Mouse (Mus musculus): ENCODE data around the gene Epn2. TPM values are rescaled to one million over a fixed set of nuclear protein-coding genes. Genes with fewer than 3 reads are reported as not detected.

Gene Epn2
- polyA plus RNA-seq (2015; fragmentation: Illumina TruSeq; extraction: RNeasy Lipid Tissue Mini Kit (QIAGEN cat#74804); ENCODE audit: insufficient read depth, low read depth, low replicate concordance), result 7.1 TPM

GRCm38 (mm10) chr11:61578983-61579877, at the start of gene Epn2:
Epn2 (minus strand) TSS chr11:61579687.

GRCm38 (mm10) chr11:61504713-61505257, 74.7 kb downstream of the Epn2 start, which contains the start of gene B9d1:
B9d1 (plus strand) TSS chr11:61505144.

GRCm38 (mm10) chr11:61494129-61494997, 85.1 kb downstream of the Epn2 start, which contains the start of gene Mapk7:
Mapk7 (minus strand) TSS chr11:61494406.

GRCm38 (mm10) chr11:61484613-61485540, 94.6 kb downstream of the Epn2 start, which contains the start of gene Mfap4:
Mfap4 (plus strand) TSS chr11:61485431.

Other genes with a start within 250 kb of the Epn2 start
- not detected for gene Slc47a2, start 236.8 kb downstream of the Epn2 start, polyA plus RNA-seq (2015; fragmentation: Illumina TruSeq; extraction: RNeasy Lipid Tissue Mini Kit (QIAGEN cat#74804); ENCODE audit: insufficient read depth, low read depth, low replicate concordance)
- gene Slc47a1, start 201.3 kb downstream of the Epn2 start, polyA plus RNA-seq (2015; fragmentation: Illumina TruSeq; extraction: RNeasy Lipid Tissue Mini Kit (QIAGEN cat#74804); ENCODE audit: insufficient read depth, low read depth, low replicate concordance), result not detected
- 1.7 TPM for gene Rnf112, start 125.6 kb downstream of the Epn2 start, polyA plus RNA-seq (2015; fragmentation: Illumina TruSeq; extraction: RNeasy Lipid Tissue Mini Kit (QIAGEN cat#74804); ENCODE audit: insufficient read depth, low read depth, low replicate concordance)
- gene Mfap4, start 94.3 kb downstream of the Epn2 start, polyA plus RNA-seq (2015; fragmentation: Illumina TruSeq; extraction: RNeasy Lipid Tissue Mini Kit (QIAGEN cat#74804); ENCODE audit: insufficient read depth, low read depth, low replicate concordance), result 5.2 TPM
- 5.6 TPM for gene Mapk7, start 85.3 kb downstream of the Epn2 start, polyA plus RNA-seq (2015; fragmentation: Illumina TruSeq; extraction: RNeasy Lipid Tissue Mini Kit (QIAGEN cat#74804); ENCODE audit: insufficient read depth, low read depth, low replicate concordance)
- gene B9d1, start 74.5 kb downstream of the Epn2 start, polyA plus RNA-seq (2015; fragmentation: Illumina TruSeq; extraction: RNeasy Lipid Tissue Mini Kit (QIAGEN cat#74804); ENCODE audit: insufficient read depth, low read depth, low replicate concordance), result 5.1 TPM
- gene Grap, start 73.6 kb upstream of the Epn2 start, polyA plus RNA-seq (2015; fragmentation: Illumina TruSeq; extraction: RNeasy Lipid Tissue Mini Kit (QIAGEN cat#74804); ENCODE audit: insufficient read depth, low read depth, low replicate concordance), result 3.5 TPM
- gene Fam83g, start 104.4 kb upstream of the Epn2 start, polyA plus RNA-seq (2015; fragmentation: Illumina TruSeq; extraction: RNeasy Lipid Tissue Mini Kit (QIAGEN cat#74804); ENCODE audit: insufficient read depth, low read depth, low replicate concordance), result 1.3 TPM
- gene Slc5a10, start 141.1 kb upstream of the Epn2 start, polyA plus RNA-seq (2015; fragmentation: Illumina TruSeq; extraction: RNeasy Lipid Tissue Mini Kit (QIAGEN cat#74804); ENCODE audit: insufficient read depth, low read depth, low replicate concordance), result not detected
- 4.5 TPM for gene Prpsap2, start 182.4 kb upstream of the Epn2 start, polyA plus RNA-seq (2015; fragmentation: Illumina TruSeq; extraction: RNeasy Lipid Tissue Mini Kit (QIAGEN cat#74804); ENCODE audit: insufficient read depth, low read depth, low replicate concordance)

Data from pancreas, adult 10 weeks (tissue).